Mouse (Mus musculus) left cerebral cortex, adult 8-10 months (tissue): ENCODE data around the gene Psmb5. TPM values are rescaled to one million over a fixed set of nuclear protein-coding genes. Genes with fewer than 3 reads are reported as not detected.

Experiments
- DNase-seq, 2 experiments: peaks; one replicate each; pipeline ENCODE4 v3.0.0; 2022; ENCODE audit warnings: low spot score in 2 of 2
- total RNA-seq, 4 experiments: library from RNA; stranded (reverse); gene quantifications; 2 replicates each; pipeline ENCODE4 v1.2.4; 2022

Psmb5 gene
- 100 to 1,000 TPM; 151 to 185 (median 175) TPM for total RNA-seq

DNA sequence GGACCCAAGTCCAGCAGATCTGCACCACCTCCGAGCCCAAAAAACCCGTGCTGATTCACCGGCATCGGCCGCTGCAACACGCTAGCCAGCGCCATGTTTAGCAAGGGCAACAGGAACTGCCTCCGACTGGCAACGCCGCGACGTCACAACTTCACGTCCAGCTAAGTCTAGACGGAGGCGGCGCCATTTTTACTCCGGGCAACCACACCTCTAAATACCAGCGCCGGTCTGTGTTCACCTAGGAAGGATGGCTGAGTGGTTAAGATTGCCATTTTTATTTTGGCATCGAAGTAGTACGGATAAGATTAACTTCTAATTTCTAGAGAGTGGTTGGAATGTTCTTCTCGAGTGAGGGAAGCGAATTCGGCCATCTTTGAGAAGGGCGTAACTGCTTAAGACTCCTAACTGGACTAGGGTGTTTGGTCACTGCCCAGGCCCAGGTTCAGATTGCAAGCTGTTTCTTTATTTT, at the start of gene Psmb5:
Gene Psmb5 (minus strand): TSS at position 126 of the 469 bp plus-strand sequence.
- DNase-seq, result peak; percentile 88 to 93

DNA sequence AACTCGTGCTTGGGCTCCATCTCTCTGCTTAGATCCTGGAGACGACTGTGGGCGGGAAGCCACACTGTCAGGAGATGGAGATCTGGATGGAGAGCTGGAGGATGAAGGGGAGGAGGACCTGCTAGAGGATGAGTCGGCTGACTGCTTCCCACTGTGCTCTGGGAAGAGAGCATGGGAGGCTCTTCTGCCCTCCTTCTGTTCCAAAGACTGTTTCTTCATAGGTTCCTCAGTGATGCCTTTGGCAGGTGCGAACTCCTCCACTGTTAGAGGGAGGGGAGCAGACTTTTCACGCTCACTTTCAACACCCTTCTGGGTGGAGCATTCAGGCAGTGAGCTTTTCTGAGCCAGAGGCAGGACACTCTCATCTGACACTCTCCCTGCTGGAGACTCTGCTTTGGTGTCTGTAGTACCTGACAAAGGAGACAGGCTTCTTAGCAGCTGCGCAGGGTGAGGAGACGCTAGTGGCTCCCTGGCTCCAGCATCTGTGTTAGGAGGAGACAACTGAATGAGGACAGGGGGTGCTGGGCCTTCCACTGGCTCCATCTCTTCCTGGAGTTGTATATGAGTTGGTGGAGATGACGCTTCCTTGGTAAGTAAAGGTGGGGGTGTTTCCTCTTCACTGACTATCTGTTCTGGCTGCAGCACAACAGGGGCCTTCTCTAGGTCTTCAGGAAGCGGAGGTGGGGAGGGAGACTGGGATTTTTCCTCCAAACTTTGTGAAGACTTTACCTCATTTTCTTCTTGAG, 46.8 kb upstream of the Psmb5 start:
- peak in 1 of 2 experiments; percentile 83 for DNase-seq

DNA sequence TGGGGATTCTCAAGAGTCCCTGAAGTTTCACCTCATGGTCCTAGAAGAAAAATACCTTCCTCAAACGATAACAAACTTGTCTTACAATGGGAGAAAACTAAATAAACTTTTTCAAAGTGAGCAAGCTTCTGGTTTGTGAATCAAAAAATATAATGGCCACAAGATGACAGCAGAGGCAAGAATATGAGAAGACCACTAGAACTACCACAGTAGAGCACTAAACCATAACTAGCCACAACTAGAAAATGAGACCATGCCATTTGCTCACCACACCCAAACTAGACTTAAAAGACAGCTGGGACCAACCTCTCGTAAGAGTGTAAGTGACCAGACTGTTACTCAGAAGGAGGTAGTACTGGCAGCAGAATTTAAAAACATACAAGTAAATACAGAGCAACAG, 42.2 kb upstream of the Psmb5 start:
- no peak for DNase-seq

DNA sequence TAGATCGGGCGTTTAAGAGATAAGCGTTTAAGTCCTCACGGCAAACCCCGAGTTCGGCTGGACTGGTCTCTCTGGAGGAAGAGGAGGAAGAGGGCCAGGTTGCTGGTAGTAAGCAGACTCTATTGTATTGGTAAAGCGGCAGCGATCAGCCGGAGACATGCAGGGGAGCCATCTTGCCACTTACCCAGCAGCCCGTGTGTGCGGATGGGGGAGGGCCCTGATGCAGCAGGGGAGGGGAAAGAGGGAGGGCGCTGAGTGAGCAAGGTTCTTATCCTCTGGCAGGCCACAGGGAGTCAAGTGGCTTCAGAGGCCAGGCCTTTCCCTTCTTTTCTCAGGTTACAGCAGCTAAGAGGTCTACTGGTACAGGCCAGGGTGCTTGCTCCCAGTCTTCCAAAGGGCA, 35.7 kb upstream of the Psmb5 start:
- DNase-seq, result peak; percentile 65 to 81

DNA sequence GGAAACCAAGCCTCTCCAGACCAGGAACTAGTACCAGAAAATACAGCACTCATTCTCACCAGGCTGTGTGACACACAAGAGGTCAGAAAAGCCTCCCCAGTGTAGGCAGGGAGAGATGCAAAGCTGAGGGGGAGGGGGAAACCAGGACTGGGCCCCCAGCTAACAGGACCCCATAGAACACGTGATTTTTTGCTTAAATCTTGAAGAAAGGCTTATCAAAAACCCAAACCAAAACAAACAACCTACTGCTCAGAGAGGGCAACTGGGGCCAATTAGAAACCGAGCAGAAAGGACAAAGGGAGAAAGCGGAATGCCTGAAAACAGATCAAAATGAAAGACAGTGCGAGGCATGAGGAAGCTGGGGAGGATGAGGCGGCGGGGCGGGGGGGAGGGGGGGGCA, 35.0 kb upstream of the Psmb5 start:
- DNase-seq, result no peak

DNA sequence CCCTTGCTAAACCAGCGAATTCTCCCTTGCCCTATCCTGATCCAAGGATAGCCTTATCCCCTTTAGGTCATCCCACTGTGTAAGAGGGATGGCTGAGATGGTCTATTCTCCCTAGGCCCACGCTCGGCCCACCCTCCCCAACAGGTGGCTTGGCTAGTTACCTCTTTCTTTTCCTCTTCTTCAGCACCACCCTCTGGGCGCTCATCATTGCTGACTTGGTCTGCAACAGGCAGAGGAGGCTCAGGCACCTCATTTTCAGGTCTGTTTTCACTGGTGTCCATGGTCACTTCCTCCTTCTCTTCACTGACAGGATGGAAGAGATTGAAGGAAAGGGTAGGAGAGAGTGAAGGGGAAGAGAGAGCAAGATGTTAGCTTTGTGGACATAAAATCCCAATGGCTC, 33.7 kb upstream of the Psmb5 start:
- no peak for DNase-seq

DNA sequence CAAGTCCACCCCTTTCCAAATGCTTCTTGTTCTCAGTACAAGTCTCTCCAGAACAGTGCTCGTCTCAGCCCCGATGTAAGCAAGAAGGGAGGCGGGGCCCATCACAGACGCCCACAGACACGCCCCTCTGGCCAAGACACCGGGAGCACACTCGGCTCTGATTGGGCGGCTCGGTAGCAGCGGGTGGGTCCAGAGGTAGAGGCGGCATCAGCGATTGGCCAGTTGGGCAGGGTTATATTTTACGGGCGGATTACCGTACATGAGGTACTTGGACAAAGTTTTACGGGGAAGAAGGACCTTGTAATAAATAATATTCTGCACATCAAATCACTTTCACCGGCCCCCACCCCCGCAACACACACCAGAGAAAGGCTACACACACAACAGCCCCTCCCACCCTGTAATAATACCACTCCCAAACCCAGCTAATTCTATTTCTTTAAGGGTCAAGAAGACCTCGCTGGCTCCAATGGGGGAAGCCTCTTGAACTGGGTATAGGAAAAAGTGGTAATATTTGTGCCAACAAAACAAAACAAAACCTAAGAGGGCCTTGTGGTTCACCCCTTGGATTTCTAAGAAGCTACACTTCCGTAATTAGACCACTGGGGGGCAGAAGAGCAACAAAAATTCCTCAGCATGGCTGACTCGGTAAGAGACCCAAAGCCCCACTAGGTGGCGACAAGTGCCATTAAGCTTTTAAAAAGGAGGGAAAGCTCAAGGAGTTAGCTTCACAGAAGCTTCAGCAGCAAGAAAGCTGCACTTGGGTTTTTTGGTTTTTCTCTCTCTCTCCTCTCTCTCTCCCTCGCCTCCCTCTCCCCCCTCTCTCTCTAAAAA, 33.0 kb upstream of the Psmb5 start:
- peak; percentile 47 to 64 for DNase-seq

DNA sequence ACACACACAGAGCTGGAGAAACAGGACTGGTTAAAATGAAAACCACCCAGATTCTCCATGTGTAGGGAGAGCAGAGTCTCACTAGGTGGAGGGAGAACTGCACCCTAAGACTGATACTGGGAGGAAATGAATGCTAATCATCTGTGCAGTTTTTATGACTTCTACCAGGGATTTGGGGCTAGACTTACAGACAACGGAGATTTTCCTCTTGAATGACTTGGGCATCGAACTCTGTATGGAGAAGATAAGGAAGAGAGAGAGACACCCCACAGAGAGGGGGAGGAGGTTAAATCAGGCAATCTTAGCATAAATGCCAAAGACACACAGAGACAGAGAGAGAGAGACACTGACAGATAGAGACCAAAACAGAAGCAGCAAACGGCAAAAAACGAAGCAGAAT, 30.1 kb upstream of the Psmb5 start:
- DNase-seq, result no peak

DNA sequence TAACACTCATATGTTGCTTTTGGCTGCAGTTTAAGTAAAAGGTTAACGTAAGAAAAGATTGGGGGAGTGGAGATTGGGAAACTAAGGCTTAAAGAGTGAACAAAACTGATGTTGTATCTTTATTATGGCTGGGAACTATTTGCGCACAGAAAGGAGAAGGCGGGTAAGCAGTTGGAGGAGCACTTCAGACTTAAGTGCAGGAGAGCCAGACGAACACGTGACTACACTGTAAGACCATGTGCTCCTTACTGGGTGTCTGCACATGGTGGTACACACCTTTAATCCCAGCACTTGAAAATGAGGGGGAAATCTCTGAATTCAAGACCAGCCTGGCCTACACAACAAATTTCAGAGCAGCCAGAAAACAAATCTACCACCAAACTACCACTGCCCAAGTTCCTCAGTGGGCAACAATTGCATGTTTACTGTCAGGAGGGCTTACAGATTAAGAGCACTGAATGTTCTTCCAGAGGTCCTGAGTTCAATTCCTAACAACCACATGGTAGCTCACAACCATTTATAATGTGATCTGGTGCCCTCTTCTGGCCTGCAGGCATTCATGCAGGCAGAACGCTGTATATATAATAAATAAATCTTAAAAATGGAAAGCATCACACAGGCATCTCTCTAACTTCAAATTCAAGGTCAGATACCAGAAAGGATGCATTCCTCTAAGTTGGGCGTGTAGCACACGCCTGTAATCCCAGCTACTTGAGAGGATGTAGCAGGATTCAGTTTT, 29.2 kb upstream of the Psmb5 start:
- no peak for DNase-seq

DNA sequence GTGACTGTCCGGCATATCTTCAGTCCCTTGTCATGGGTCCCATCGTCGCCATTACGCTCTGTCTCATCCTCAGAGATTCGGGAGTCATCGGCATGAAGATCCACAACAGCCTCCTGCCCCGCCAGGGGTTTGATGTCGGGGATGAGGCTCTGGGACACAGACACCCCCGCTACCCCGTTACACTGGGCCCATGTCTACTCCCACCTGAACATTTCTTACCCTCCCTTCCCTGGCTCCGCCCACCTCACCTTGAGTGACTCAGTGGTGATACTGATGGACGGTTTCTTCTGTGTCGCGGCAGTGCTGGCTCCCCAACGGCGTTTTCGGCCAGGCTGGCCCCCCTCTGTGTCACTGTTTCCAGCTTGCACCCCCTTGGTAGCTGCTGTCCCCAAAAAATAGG, 28.6 kb upstream of the Psmb5 start:
- DNase-seq, result no peak

DNA sequence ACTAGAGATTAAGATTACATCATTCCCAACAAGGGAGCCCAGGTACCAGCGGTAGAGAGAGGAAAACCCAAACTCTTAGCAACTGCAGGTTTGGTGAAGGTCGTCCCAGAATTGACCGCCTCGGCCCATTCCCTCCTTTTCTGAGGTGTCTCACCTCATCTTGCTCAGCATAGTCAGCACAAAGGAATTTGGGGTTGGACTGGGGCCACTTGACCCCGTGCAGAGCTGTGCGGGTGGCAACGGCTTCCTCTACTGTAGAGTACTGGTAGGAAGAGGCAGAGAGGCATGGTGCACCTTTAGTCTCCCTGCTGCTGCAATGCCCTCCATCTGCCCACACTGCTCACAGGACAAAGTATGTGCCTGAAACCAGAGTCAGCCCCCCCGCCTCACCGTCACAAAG, 26.5 kb upstream of the Psmb5 start:
- no peak for DNase-seq

DNA sequence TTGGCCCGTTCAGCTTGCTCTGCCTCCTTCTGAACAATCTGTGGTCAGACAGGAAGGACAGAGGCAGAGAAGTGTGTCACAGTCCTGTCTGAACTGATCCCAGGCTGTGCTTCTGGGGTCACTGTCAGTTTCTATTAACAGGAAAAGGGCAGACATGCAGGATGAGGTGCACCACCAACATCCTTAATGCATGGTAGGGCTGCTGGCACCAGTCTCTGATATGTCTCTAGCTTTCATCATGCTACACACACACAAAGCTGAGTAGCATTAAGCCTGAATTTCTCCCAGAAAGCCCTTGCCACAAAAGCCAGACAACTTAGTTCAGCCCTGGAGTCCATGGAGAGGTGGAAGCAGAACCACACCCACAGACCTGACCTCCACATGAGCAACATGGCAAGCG, 25.2 kb upstream of the Psmb5 start:
- DNase-seq, result no peak

DNA sequence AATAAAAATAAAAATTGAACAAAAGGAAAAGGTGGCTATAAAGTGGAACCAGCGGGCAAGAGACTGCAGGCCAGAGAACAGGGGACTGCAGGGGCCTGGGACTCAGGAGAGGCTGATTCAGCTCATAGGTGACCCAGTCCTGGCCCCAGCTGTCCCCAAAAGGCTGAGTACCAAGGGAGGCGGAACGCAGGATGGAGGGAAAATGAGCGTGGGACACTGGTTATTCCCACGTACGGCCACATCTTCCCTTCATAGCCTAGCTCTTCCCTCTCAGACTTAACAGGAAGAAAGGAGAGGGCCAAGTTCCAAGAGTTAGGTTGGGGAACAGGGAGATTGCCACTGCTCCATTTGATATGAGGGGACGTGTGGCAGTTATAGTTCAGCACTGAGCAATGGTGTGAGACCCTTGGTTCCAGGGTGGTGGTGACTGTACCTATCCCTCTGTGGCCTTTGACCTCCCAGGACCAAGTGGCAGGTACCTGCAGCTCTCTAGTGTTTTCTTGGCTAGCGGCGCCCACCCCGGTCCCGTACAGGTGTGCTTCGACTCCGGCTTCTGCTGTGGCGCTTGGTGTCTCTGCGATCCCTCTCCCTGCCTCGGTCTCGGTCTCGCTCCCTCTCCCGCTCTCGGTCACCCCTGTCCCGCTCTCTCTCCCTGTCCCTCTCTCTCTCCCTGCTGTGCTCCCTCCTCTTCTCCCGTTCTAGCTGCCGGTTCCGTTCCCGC, 24.6 kb upstream of the Psmb5 start:
- no peak for DNase-seq

DNA sequence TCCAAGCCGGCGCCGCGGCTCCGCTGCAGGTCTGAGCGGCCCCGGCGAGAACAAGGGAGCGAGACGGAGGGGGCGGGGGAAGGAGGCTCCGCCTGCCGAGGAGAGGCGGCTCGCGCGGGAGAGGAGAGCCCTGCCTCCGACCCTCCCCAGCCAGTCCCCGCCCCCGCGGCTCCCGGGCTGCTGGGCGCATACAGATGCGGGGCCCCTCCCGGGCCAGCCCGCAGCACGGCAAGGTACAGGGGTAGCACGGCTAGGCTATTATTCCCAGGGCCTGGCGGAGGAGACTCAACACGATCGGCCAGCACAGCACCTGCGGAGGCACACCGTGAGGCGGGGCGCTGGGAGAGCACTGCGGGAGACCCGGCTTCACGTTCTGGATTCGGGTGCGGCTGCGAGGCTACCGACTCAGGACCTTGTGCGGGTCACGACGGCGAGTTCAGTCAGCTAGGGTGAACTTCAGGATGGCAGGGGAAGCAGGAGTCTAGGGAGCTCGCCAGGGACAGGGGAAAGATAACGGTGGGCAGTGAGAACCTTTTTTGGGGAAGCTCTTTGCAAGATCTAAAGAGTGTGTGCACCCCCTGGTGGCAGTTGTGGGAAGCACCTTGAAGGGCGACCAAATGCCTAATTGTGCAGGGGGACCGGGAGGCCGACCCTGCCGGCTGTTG, 23.6 kb upstream of the Psmb5 start, which contains the start of gene Cdh24:
Gene Cdh24 (minus strand): TSS at position 60 of the 665 bp plus-strand sequence.
- peak; percentile 82 to 86 for DNase-seq

DNA sequence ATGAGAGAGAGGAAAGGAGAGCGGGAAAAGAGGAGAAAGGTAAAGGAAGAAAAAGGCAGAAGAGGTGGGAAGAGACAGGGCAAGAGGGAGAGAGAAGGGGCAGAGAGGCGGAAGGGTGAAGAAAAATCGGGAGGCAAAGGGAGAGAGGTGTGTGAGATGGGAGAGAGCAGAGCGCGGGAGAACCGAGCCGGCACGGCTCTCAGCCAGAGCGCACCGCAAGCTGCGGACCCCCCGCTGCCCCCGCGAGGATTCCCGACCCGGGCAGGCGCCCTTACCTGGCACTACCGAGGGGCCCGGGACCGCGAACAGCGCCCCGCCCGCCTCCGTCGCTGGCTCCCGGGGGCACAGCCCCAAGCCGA, 23.1 kb upstream of the Psmb5 start, which contains the start of gene Gm17606:
Gene Gm17606 (plus strand): TSS at position 7 of the 359 bp plus-strand sequence.
- DNase-seq, result no peak

DNA sequence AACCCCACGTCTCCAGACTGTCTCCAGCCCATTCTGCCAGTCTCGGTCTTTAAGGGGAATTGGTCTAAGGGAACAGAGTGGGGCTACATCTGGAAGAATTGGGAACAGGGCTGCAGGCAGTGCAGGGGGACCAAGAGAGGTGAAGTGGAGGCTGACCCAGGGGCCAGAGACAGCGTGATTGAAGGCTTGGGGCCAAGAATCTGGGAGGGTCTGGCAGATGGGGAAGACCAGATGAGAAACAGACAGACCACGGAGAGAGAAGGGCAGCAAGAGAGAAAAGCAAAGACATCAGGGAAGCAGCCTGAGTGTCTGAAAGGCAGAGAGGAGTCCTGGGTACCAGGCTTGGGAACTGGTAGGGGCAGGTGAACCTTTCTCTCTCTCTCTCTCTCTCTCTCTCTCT, 22.3 kb upstream of the Psmb5 start:
- DNase-seq, result no peak

DNA sequence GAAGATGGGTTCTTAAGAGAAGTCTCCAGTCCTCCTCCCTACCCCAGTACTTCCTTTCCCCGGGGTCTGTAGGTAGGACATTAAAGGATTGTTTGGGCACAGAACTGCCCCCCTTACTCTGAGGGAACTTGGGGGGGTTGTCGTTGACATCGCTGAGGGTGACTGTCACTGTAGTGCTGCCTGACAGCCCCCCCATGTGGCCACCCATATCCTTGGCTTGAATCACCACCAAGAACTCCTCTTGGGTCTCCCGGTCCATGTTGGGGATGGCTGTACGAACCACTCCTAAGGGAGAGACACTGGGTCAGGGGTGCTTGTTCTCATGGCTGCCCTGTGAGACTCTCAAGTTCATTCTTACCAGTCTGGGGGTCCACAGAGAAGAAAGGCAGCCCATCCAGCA, 20.4 kb upstream of the Psmb5 start:
- peak in 1 of 2 experiments; percentile 38 for DNase-seq

DNA sequence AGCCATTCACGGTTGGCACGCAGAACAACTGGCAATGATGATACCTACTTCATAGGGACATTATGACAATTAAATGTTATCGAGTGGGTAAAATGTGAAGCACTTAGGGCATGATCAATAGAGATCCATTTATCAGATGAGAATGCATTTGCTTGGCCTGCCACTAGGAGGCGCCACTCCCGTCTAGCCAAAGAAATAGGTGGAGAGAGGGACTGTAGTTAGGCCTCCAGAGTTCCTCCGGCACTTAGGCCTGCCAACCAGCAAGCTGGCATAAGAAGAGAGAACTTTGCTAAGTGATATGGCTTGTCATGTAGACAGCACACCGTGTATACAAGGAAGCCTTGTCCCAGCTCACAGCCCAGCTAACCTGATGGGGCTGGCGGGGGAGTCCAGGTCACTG, 19.1 kb upstream of the Psmb5 start:
- no peak for DNase-seq

DNA sequence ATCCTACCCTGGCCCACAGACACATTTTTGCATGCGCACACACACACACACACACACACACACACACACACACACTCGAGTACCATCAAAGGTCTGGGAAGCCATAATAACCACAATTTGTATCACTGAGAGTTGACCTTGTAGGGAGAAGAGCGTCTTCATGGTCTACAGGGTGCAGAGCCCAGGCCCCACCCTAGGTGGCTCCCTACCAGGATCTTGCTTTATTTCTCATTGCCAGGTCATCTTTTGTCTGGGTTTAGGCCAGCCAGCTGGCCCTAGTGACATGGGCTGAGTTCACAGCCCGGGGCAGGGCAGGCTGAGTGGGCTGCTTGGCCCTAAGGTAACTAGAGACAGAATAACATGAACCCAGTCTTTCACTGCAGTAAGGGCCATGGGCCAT, 16.4 kb upstream of the Psmb5 start:
- no peak for DNase-seq

DNA sequence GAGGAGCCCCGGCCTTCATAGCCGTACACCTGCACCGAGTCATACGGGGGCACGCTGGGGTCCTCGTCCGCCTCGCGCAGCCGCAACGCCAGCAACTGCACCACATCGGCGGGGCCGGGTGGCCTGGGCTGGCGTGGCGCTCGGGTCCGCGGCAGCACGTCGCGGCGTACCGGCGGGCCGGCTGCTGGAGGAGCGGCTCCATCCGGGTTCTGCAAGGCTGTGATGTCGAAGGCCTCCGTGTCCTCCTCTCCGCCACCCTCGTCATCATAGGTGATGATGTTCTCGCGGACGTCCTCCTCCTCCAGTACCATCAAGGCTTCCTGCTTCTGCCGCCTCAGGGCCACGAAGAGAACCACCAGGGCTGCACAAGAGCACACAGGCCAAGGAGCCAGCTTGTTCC, 14.4 kb upstream of the Psmb5 start:
- no peak for DNase-seq

DNA sequence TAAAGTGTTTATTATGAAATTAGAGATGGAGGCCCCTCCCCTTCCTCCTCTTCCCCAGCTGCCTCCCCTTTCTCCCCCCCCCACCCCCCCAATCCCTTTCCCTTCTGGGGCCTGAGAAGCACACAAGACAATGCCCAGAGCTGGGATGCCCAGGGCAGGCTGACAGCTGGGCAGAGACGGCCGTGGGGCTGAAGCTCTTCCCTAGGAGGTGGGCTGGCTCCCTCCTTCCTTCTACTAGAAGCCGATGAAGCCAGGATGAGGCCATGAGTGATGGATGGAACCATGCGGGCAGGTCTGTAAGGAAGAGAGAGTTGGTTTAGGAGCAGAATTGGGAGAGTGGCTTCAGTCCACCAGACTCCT, 13.4 kb upstream of the Psmb5 start:
- no peak for DNase-seq
